Mouse (Mus musculus) WW6 (cell line): ENCODE results near the gene Chrnb1.

Experiments
- DNase-seq: peaks from one replicate; pipeline ENCODE4 v3.0.0-alpha.2; 2013; ENCODE audit warnings: low read depth, low spot score

Gene Chrnb1

GRCm38 (mm10) chr11:69804652-69804940 is 8.9 kb upstream of the Chrnb1 start:
- DNase-seq = no peak

DNA sequence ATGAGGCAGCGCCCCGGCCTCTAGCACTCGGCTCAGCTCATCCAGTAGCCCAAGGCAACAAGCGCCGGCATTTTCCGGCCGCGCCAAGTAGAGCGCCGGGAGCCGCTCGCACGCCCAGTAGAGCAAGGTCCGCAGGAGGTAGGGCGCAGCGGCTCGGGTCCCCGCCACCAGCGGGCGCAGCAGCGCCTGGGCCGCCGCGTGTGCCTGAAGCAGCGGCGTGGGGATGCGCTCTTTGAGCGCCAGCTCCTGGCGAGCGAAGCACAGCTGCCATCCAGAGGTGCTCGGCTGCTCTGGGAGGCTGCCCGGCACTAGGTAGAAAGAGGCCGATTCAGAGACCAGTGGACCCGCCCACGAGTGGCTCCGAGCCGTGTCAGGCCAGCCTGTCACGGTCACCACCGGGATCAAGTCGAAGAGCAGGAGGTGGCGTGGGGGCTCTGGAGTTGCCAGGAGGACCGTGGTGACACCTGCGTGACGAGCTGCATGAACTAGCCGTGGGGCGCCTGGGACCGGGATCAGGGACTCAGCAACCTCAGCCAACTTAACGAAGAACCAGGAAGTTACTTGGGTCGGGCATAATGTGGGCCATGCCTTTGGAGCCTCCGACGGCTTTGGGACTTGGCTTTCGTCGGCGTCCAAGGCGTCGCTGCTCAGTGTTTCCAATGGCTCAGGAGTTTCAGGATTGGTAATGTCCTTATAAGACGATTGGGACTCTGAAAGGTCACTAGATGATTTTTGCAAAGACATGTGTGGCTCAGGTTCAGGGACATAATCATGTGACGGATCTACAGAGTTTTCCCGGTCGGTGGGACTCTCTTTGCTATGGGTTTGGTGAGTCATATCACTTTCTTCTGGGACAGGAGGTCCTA is 8.3 kb upstream of the Chrnb1 start:
- DNase-seq = no peak

GRCm38 (mm10) chr11:69803328-69803727 is 7.6 kb upstream of the Chrnb1 start:
- DNase-seq = no peak

- no peak for DNase-seq
Observed at GRCm38 (mm10) chr11:69802648-69803105, 6.9 kb upstream of the Chrnb1 start.

- DNase-seq = no peak
Observed at GRCm38 (mm10) chr11:69801379-69801977, 5.7 kb upstream of the Chrnb1 start, which contains the start of gene Fgf11. Gene Fgf11 (minus strand): TSS chr11:69801857.

- DNase-seq = no peak
Observed at GRCm38 (mm10) chr11:69800392-69801197, 4.9 kb upstream of the Chrnb1 start.

GRCm38 (mm10) chr11:69800138-69800391 is 4.3 kb upstream of the Chrnb1 start:
- DNase-seq = no peak

DNA sequence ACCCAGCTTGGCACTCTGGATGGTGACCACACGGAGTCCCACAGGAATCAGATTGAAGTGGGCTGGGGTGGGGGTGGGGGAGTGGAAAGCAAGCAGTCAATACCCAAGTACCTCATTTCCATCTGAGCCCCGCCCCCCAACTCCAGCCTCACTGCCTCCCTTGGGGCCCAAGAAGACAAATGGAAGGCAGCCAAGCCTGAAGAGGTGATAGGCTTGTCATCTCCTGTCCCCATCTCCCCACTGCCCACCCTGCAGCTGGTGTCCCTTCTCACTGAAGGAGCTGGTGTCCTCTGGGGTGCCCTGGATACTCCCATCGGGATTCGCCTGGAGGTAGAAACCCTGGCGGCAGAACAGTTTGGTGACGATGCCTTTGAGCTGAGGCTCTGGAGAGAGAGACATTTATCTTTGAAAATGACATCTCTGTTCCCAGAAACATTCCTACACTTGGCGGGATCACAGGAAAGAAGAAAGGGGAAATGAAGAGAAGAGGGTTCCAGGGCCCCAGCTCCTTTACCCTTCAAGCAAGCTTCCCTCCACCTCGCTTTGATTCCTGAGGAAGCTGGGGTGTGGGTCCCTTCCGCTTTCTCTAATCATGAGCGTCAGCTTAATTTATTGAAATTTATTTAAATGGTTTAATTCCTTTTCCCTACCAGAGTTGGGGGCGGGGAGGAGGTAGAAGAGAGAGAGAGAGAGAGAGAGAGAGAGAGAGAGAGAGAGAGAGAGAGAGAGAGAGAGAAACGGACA is 3.8 kb upstream of the Chrnb1 start:
- DNase-seq = no peak

GRCm38 (mm10) chr11:69797924-69798323 is 2.2 kb upstream of the Chrnb1 start:
- DNase-seq = no peak

DNA sequence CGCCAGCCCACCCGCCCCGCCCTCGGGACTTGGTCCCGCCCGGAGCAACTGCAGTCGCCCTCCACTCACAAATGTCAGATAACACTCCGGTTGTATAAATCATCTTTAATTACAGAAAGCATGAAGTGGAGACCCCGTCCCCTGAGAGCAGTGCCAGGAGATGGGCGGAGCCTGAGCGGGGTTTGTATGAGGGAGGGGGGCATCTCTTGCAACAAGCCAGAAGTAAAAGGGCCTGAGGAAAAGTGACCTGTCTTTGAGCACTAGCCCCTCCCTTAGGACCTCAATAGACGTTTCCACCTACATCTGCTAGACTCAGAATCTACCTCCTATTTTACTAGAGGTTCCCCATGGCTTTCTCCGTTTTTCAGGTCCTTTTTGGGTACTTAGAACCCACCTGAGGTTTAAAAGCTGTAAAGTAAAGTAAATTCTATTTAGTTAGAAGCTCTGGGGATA is 266 bp upstream of the Chrnb1 start:
- no peak for DNase-seq

DNA sequence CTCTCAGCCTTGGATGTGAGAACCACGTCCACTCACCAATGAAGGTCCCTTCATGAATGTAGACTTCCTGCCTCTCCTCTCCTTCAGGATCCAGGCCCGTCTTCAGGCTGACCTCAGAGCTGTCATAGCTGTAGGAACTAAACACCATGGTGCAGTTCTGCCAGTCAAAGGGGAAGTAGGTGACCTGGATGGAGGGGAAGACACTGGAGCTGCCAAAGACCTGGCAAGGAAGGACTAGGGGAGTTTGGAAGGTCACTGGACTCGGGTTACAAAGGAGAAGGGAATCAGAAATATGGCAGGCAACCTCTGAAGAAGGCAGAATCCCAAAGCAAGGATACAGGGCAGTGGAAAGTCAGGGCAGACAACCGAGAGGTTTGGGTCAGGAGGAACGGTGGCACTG is 2.3 kb downstream of the Chrnb1 start:
- DNase-seq = no peak

DNA sequence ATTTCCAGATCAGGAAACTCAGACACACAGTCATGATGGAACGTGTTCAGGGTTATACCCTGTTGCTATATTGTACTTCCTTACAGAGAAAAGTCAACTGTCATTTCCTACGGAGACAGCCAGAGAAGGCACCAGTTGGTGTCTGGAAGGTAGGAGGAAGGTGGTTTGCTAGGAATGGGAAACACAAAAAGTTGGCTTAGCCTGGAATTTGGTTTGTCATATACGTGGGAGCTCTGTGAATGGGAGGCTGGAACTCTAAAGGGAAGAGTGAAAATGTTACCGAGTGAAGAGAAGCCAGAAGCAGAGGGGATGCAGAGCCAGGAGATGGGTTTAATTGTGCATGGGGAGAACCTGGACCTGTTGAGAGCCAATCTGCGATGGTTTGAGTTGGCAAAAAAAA is 4.3 kb downstream of the Chrnb1 start:
- DNase-seq = no peak

DNA sequence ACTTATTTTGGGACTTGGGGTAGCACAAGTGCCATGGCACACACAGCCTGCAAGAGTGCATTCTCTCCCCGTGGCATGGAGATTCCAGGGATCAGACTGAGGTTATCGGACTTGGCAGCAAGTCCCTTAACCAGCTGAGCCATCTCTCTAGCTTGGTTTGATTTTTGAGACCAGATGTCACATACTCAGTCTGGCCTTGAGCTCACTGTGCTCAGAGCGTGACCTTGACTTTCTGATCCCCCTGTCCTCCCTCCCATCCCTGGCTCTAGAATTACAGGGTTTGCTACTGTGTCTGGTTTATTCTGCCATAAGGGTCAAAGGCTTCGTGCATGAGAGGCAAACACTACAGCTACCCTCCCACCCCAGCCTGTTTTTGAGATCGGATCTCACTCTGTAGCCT is 6.3 kb downstream of the Chrnb1 start:
- no peak for DNase-seq

DNA sequence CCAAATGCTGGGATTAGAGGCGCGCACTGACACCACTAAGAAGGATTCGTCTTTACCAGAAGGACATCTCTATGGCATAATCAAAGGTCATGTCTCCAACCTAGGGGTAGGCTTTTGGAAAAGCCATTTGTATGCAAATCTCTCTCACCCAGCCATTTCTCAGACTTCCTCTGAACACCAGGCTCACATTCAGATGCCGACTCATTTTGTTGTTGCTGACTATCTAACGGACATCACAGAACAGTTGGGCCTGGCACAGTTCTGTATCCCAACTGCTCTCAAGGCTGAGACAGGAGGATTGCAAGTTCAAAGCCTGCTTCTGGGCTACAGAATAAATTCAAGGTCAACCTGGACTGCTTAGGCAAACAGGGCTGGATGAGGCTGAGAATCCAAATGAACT is 8.4 kb downstream of the Chrnb1 start:
- no peak for DNase-seq

DNA sequence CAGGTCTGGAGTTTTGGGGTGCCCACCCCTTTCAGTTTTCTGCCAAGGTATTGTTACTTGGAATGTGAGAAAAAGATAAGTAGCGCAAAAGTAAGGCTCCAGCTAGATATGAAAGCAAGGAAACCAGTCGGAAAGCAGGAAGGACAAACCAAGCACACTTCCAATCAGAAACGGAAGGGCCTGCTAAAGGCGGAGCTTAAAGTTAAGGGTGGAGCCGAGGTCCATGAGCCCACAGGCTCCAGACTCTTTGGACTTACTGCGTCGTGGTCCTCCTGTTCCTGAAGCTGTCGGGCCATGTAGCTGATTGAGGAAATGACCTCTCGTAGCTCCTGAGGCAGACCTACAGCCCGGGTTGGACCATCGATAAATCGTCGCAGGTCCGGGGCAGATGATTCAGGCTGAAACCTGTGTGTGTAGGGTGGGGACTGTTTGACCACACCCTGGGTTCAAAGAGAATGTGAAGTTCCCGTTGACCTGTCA is 10.9 kb downstream of the Chrnb1 start:
- no peak for DNase-seq

DNA sequence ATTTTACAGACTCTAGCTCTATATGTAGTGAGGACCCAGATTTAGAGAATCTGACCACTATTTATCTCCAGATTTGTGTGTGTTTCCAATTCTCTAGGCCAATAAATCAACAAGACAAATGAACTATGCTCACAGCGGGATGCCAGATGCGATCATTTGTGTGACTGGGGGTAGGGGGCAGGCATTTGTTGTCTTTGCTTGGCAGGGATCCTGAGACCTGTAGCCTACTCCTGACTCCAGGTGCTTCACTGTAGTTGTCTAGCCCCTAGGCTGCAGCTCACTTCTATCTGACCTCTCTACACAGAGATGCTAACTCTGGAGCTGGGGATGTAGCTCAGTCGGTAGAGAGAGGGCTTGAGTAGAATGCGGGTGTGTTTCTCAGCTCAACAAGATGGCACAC is 13.9 kb downstream of the Chrnb1 start:
- DNase-seq = no peak

DNA sequence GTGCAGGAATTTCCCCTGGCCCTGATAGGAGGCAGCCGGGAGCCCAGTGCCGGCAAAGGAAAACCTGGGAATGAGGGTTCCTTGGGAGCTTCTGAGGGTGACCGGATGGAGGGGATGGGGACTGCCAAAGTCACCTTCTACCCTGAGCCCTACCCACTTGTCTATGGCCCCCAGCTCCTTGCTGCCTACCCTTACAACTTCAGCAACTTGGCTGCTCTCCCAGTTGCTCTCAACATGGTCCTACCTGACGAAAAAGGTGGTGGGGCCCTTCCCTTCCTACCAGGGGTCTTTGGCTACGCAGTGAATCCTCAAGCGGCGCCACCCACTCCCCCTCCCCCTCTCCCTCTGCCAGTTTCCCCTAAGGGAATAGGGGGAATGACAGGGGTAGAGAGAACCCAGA is 16.8 kb downstream of the Chrnb1 start:
- DNase-seq = no peak

DNA sequence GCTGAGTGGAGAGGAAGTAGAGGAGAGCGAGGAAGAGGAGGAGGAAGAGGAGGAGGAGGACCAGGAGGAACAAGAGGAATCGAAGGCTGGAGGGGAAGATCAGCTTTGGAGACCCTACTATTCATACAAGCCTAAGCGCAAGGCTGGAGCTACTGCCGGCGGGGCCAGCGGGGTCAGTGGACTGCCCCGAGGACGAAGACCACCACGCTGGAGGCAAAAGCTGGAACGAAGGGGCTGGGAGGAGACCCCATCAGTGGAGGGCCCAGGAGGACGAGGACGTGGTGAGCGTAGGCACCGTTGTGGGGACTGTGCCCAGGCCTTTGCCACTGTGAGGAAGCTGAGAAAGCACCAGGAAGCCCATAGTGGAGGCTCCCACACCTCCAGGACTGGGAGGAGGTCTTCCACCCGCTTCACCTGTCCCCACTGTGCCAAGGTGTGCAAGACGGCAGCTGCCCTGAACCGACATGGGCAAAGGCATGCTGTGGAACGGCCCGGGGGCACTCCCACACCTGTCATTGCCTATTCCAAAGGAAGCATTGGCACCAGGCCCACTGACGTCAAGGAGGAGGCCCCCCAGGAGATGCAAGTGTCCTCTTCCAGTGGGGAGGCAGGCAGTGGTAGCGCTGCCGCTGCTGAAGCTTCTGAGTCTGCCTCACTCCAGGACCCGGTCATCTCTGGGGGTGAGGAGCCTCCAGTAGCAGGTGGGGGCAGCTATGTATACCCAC is 17.3 kb downstream of the Chrnb1 start:
- no peak for DNase-seq

- DNase-seq = no peak
Observed at GRCm38 (mm10) chr11:69777504-69778257, 18.1 kb downstream of the Chrnb1 start.

- no peak for DNase-seq
Observed at GRCm38 (mm10) chr11:69776488-69776887, 19.3 kb downstream of the Chrnb1 start.
